Mouse (Mus musculus): ENCODE data around the gene Trove2. TPM values are rescaled to one million over a fixed set of nuclear protein-coding genes. Genes with fewer than 3 reads are reported as not detected.

Gene Trove2
- polyA plus RNA-seq (2017; shearing (Covaris generic)): 1 to 10 TPM; 3.4 to 4.7 TPM

GRCm38 (mm10) chr1:143776446-143777411, at the start of gene Trove2, which contains the start of gene Uchl5:
Trove2 (minus strand) TSS chr1:143777068.
Uchl5 (plus strand) TSS chr1:143777272.
- peak; percentile 89 for ATAC-seq

GRCm38 (mm10) chr1:143822677-143823076, 45.8 kb upstream of the Trove2 start:
- ATAC-seq: no peak

- no peak for ATAC-seq
Measured at GRCm38 (mm10) chr1:143820096-143820877, 43.4 kb upstream of the Trove2 start.

GRCm38 (mm10) chr1:143813676-143814360, 37.0 kb upstream of the Trove2 start:
- ATAC-seq: peak; percentile 89

- ATAC-seq: no peak
Measured at GRCm38 (mm10) chr1:143809062-143809461, 32.2 kb upstream of the Trove2 start.

- ATAC-seq: peak; percentile 100
Measured at GRCm38 (mm10) chr1:143803537-143803936, 26.7 kb upstream of the Trove2 start.

GRCm38 (mm10) chr1:143788584-143789227, 11.8 kb upstream of the Trove2 start:
- peak; percentile 93 for ATAC-seq

- peak; percentile 29 for ATAC-seq
Measured at GRCm38 (mm10) chr1:143777558-143778218, 820 bp upstream of the Trove2 start.

- no peak for ATAC-seq
Measured at GRCm38 (mm10) chr1:143773909-143774308, 3.0 kb downstream of the Trove2 start.

GRCm38 (mm10) chr1:143773082-143773481, 3.8 kb downstream of the Trove2 start:
- no peak for ATAC-seq

GRCm38 (mm10) chr1:143770444-143771109, 6.3 kb downstream of the Trove2 start:
- ATAC-seq: no peak

- no peak for ATAC-seq
Measured at GRCm38 (mm10) chr1:143766238-143766637, 10.6 kb downstream of the Trove2 start.

GRCm38 (mm10) chr1:143765801-143766200, 11.1 kb downstream of the Trove2 start:
- no peak for ATAC-seq

GRCm38 (mm10) chr1:143764443-143764842, 12.4 kb downstream of the Trove2 start:
- no peak for ATAC-seq

GRCm38 (mm10) chr1:143762159-143762558, 14.7 kb downstream of the Trove2 start:
- ATAC-seq: no peak

GRCm38 (mm10) chr1:143745871-143746270, 31.0 kb downstream of the Trove2 start:
- no peak for ATAC-seq

- no peak for ATAC-seq
Measured at GRCm38 (mm10) chr1:143742186-143742585, 34.7 kb downstream of the Trove2 start.

- no peak for ATAC-seq
Measured at GRCm38 (mm10) chr1:143741331-143741730, 35.5 kb downstream of the Trove2 start.

- ATAC-seq: no peak
Measured at GRCm38 (mm10) chr1:143740581-143740980, 36.3 kb downstream of the Trove2 start.

- ATAC-seq: peak; percentile 85
Measured at GRCm38 (mm10) chr1:143739361-143740350, 37.2 kb downstream of the Trove2 start.

Measured in CD4-positive, CD25-positive, alpha-beta regulatory T cell, adult 4 months (primary cell).